Mouse (Mus musculus) hindbrain, embryonic 16.5 days (tissue): ENCODE measurements around the gene Epn2. TPM values are rescaled to one million over a fixed set of nuclear protein-coding genes. Genes with fewer than 3 reads are reported as not detected.

Source experiments
- ATAC-seq: fragments of 200-750 bp; cut with Nextera tagmentation; 2 replicates; pipeline ENCODE4 v1.8.0; 2017; ENCODE audit warnings: moderate TSS enrichment, moderate library complexity
- H3K27ac ChIP-seq: fragments of 300-500 bp; sonication (generic); 2 replicates; pipeline ENCODE4 v1.5.1; 2014; ENCODE audit warnings: low read depth, mild to moderate bottlenecking, control low read depth, low read length, moderate library complexity
- H3K27me3 ChIP-seq: fragments of 300-500 bp; sonication (generic); replicated peaks from 2 replicates; pipeline ENCODE4 v1.6.1; 2014; ENCODE audit warnings: low read length; ENCODE audit not compliant: control insufficient read depth, insufficient read depth
- H3K36me3 ChIP-seq: fragments of 300-500 bp; sonication (generic); 2 replicates; pipeline ENCODE4 v1.6.1; 2014; ENCODE audit warnings: mild to moderate bottlenecking, low read length, moderate library complexity, mixed read lengths; ENCODE audit not compliant: control insufficient read depth, insufficient read depth
- H3K4me1 ChIP-seq: fragments of 300-500 bp; sonication (generic); 2 replicates; pipeline ENCODE4 v1.6.1; 2014; ENCODE audit warnings: low read depth, low read length; ENCODE audit not compliant: control insufficient read depth, insufficient read depth
- H3K4me2 ChIP-seq: fragments of 300-500 bp; sonication (generic); 2 replicates; pipeline ENCODE4 v1.6.1; 2014; ENCODE audit warnings: mild to moderate bottlenecking, low read length, control low read depth, moderate library complexity
- H3K4me3 ChIP-seq: fragments of 300-500 bp; sonication (generic); 2 replicates; pipeline ENCODE4 v1.5.1; 2014; ENCODE audit warnings: mild to moderate bottlenecking, low read length, control low read depth, moderate library complexity
- H3K9ac ChIP-seq: fragments of 300-500 bp; sonication (generic); 2 replicates; pipeline ENCODE4 v1.6.1; 2014; ENCODE audit warnings: low read depth, mild to moderate bottlenecking, control low read depth, low read length, moderate library complexity
- H3K9me3 ChIP-seq: fragments of 300-500 bp; sonication (generic); 2 replicates; pipeline ENCODE4 v1.6.1; 2014; ENCODE audit warnings: mild to moderate bottlenecking, low read length, moderate library complexity; ENCODE audit not compliant: control insufficient read depth
- WGBS: fragments of 180-500 bp; shearing (Covaris S2); extraction: QIAGEN DNeasy Blood & Tissue Kit; methylation state at CpG from one replicate; pipeline ENCODE4 v1.1.7; 2014; 5-methylcytosine and 5-hydroxymethylcytosine counted together
- polyA plus RNA-seq: library from polyadenylated mRNA; unstranded; fragments of >200 nt; fragmentation: Nextera tagmentation; extraction: Ambion mirVana; gene quantifications from 2 replicates; pipeline ENCODE4 v1.2.1, GENCODE M21; 2015

Epn2 gene
- polyA plus RNA-seq, 1 experiment from 2014 or later: 66.9 TPM

DNA sequence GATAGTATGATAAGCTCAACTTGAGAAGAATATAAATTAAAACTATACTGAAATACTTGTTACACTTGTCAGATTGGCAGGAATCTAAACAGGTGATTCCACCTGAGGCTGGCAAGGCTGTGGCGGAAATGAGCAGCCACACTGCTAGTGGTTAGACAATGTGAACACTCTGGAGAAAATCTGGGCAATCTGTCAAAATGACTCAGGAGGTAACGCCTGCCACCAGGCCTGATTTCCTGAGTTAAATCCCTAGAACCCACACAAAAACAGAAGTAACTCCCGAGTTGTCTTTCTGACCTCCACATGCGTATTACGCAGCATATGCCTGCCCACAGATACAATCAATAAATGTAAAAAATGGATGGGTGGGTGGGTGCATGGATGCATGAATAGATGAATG is 17.1 kb downstream of the Epn2 start:
- Histone ChIP-seq H3K9me3 (no peaks in the 10 kb centered on the region), H3K4me2 (no peak overlapping the region), H3K4me3 (no peak overlapping the region), H3K36me3 (no peaks in the 10 kb centered on the region), H3K27me3 (no peaks in the 10 kb centered on the region), H3K9ac (no peak overlapping the region), H3K27ac (no peak overlapping the region), H3K4me1 (peaks cover 13% of the 10 kb centered on the region; the same call in 1 of the 2 replicates)
- 65% methylated on average over 5 of the region's 5 CpGs for WGBS
- ATAC-seq: no peak

DNA sequence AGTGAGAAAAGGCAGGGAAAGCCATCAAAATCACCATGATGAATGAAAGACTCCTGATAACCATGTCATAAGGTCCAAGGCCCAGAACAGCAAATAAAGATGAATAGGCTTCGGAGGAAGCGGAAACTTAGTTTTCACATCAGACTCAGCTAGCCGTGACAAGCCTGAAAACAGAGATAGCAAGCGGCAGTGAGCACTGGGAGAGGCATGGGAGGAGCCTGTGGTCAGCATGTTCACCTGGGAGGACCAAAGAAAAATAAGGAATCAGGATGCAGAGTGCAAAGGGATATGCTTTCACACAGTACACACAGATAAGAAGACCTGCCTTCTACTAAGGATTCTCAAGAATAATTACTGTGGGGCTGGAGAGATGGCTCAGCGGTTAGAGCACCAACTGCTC is 19.9 kb downstream of the Epn2 start:
- 90% methylated on average over 5 of the region's 5 CpGs for WGBS
- no peaks in the 10 kb centered on the region for H3K9me3 ChIP-seq
- no peak overlapping the region for H3K4me2 ChIP-seq
- no peak overlapping the region for H3K27ac ChIP-seq
- peaks cover 10% of the 10 kb centered on the region for H3K4me1 ChIP-seq
- no peaks in the 10 kb centered on the region for H3K36me3 ChIP-seq
- no peak overlapping the region for H3K4me3 ChIP-seq
- ATAC-seq: no peak
- no peaks in the 10 kb centered on the region for H3K27me3 ChIP-seq
- no peak overlapping the region for H3K9ac ChIP-seq

DNA sequence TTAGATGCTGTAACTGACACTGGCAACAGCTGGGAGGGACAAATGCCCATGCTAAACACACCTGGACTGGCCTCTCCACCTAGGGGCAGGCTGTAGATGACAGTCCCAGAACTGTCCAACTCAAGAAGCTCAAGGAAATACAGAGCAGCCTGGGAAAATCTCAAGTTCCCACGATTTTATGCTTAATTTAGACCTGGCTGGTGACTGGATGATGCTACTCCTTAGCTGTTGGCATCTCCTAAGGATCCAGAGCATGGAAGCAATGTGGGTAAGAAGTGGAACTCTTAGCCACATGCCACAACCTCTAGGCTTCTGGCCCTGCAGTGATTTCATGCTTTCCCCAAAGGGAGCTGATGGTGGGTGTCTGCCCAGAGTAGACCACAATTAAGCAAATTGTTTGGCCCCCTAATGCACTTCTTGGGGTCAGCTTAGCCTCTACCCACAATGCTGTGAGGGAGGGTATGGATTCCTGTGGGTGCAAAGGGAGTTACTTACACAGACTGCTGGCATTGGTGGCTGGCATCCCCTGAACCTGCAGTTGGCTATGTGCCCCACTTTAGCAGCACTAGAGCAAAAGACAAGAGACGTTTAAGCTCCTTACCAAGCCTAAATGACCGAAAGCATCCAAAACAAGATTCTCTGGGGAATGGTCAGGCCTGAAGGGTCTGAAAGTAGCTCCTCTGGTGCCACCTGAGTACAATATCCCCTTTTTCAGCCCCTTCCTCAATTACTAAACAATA is 26.3 kb downstream of the Epn2 start:
- peaks cover 9% of the 10 kb centered on the region for H3K4me1 ChIP-seq
- H3K36me3 ChIP-seq: no peaks in the 10 kb centered on the region
- no peaks in the 10 kb centered on the region for H3K27me3 ChIP-seq
- H3K9me3 ChIP-seq: no peaks in the 10 kb centered on the region
- ATAC-seq: no peak
- no peak overlapping the region for H3K9ac ChIP-seq
- H3K27ac ChIP-seq: no peak overlapping the region
- WGBS: 76% methylated on average over 3 of the region's 3 CpGs
- no peak overlapping the region for H3K4me2 ChIP-seq
- H3K4me3 ChIP-seq: no peak overlapping the region

DNA sequence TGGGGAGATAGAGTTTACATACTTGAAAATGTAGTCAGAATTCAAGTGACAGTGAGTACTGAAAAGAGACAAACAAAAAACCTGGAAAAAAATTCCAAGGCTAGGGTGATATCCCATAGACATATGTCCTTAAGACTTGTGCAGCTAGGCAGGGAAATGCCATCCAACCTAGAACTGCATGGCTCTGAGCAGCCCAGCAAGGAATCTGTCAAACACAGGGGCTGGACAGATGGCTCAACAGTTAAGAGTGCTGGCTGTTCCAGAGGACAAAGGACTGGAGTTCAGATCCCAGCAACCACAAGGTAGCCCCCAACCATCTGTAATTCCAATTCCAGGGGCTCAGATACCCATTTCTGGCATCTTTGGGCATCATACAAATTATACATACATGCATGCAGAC is 28.9 kb downstream of the Epn2 start:
- H3K4me1 ChIP-seq: peaks cover 9% of the 10 kb centered on the region
- H3K4me3 ChIP-seq: no peak overlapping the region
- no peak overlapping the region for H3K4me2 ChIP-seq
- no peak for ATAC-seq
- no peaks in the 10 kb centered on the region for H3K27me3 ChIP-seq
- H3K9me3 ChIP-seq: no peaks in the 10 kb centered on the region
- no peak overlapping the region for H3K27ac ChIP-seq
- no peak overlapping the region for H3K9ac ChIP-seq
- H3K36me3 ChIP-seq: peaks cover 9% of the 10 kb centered on the region

DNA sequence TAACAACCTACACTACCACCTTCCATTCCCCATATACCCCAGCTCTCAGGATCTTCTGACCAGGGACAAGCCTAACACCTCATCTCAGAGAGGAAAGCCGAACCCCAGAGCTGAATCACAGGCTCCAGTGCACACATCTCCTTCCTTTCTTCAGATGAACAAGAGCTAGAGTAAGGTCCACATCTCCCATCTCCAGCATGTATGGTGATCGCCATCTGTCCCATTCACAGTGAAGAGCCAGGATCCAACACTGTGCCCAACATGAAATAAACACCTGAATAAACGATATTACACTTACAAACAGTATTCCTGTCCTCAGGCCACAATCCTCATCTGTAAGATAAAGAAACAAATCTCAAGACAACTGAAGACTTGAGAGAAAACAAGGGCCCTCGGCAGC is 31.8 kb downstream of the Epn2 start:
- no peak overlapping the region for H3K9ac ChIP-seq
- peaks cover 14% of the 10 kb centered on the region for H3K36me3 ChIP-seq
- H3K9me3 ChIP-seq: no peaks in the 10 kb centered on the region
- H3K4me3 ChIP-seq: no peak overlapping the region
- no peak for ATAC-seq
- no peaks in the 10 kb centered on the region for H3K27me3 ChIP-seq
- H3K27ac ChIP-seq: no peak overlapping the region
- no peak overlapping the region for H3K4me2 ChIP-seq
- no peaks in the 10 kb centered on the region for H3K4me1 ChIP-seq
- WGBS: 90% methylated on average over 4 of the region's 4 CpGs

DNA sequence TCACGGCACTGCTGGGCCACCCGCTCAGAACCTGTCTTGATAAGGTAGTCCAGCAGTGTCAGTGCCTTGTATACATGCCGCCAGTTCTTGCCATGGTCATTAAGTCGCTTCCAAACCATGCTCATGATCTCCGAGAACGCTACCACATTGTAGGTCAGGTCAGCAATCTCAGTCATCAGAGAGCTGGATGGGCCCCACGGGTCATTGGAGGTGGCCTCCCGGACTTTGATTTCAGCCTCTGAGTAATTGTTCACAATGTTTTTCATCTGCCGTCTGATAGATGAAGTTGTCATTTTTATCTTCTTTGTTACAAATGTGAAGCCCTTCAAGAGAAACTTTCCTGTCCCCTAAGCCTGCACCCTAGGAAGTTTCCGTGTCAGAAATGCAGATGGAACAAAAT is 33.0 kb downstream of the Epn2 start:
- Histone ChIP-seq H3K27ac (no peak overlapping the region), H3K4me2 (no peak overlapping the region), H3K27me3 (no peaks in the 10 kb centered on the region), H3K9me3 (no peaks in the 10 kb centered on the region), H3K9ac (no peak overlapping the region), H3K4me3 (no peak overlapping the region), H3K4me1 (no peaks in the 10 kb centered on the region), H3K36me3 (peaks cover 14% of the 10 kb centered on the region)
- ATAC-seq: no peak
- WGBS: 92% methylated on average over 10 of the region's 10 CpGs

DNA sequence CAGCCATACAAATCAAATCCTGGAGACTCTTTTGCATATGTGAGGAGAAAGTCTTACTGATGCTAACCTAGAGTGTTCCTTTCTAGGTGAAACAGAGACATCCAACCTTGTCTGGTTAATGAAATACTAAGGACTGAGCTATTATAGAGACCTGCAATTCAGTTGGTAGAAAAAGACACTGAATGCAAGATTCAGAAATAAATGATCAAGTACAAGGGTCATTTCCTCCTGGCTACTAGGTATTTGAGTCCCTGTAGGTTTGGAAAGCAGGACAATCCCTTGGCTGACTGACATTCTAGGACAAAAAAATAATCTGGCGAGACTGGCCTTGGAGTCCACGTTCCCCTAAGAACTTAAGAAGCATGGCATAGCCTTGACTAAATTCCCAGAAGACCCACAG is 33.9 kb downstream of the Epn2 start:
- Histone ChIP-seq H3K4me1 (no peaks in the 10 kb centered on the region), H3K36me3 (peaks cover 14% of the 10 kb centered on the region), H3K27ac (no peak overlapping the region), H3K9ac (no peak overlapping the region), H3K4me3 (no peak overlapping the region), H3K4me2 (no peak overlapping the region), H3K9me3 (no peaks in the 10 kb centered on the region), H3K27me3 (no peaks in the 10 kb centered on the region)
- WGBS: 88% methylated on average over 2 of the region's 2 CpGs
- ATAC-seq: no peak

DNA sequence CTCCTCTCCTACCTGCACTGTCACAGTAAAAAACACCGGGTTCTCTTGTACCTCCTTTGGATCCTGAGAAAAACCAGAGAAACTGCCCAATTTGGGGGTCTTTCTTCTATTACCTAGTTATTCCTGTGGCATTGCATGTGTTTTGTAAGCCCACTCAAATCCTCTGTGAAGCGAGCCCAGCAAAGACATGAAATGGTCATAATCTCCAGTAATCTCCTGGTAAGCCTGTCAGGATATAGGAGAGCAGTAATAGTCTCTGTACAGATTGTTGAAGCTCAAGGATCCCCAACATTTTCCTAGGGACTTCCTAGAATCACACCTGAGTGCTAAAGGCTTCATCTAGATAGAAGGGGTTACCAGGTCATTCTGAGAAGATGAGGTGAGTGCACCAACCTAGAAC is 38.4 kb downstream of the Epn2 start:
- Histone ChIP-seq H3K9me3 (no peaks in the 10 kb centered on the region), H3K9ac (no peak overlapping the region), H3K27me3 (no peaks in the 10 kb centered on the region), H3K4me3 (no peak overlapping the region), H3K36me3 (peaks cover 7% of the 10 kb centered on the region), H3K4me1 (no peaks in the 10 kb centered on the region), H3K27ac (no peak overlapping the region), H3K4me2 (no peak overlapping the region)
- WGBS: 96% methylated on average over 2 of the region's 2 CpGs
- ATAC-seq: no peak

DNA sequence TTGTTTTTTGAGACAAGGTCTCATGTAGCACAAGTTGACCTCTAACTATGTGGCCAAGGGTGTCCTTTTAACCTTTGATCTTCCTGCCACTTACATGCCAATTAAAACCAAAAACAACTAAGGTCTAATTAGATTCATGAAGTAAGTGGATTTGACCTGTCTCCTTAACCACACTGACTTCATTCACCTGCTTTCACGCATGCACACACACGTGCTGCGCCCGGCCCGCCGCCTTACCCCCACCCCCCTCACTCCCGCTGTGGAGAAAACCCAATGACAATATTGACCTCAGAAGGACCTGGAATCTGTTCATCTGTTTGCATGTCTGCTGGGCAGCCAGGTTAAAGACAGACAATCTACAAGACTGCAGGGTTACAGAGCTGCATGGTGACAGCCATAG is 38.8 kb downstream of the Epn2 start:
- Histone ChIP-seq H3K27ac (no peak overlapping the region), H3K27me3 (no peaks in the 10 kb centered on the region), H3K9ac (no peak overlapping the region), H3K9me3 (no peaks in the 10 kb centered on the region), H3K4me1 (no peaks in the 10 kb centered on the region), H3K4me2 (no peak overlapping the region), H3K4me3 (no peak overlapping the region), H3K36me3 (peaks cover 4% of the 10 kb centered on the region)
- WGBS: 82% methylated on average over 7 of the region's 7 CpGs
- ATAC-seq: no peak

DNA sequence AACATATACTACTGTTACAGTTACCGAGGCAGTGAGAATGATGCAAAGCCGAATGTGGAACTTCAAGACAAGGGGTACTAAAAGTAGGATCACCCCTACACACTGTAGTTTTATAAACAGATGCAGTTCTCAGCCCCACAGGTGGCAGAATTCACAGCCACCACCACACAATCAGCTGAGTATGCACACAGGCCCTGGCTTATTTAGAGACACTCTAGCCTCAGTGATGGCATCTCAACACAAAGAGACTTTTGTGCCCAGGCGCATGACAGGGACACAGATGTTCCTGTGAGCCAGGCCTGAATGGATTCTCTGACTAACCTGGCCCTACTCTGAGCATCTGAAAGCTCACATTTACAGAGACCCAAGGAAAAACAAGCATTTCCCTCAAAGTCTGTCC is 42.1 kb downstream of the Epn2 start:
- no peak overlapping the region for H3K9ac ChIP-seq
- no peak overlapping the region for H3K4me3 ChIP-seq
- no peaks in the 10 kb centered on the region for H3K27me3 ChIP-seq
- ATAC-seq: no peak
- no peaks in the 10 kb centered on the region for H3K4me1 ChIP-seq
- no peak overlapping the region for H3K4me2 ChIP-seq
- no peaks in the 10 kb centered on the region for H3K9me3 ChIP-seq
- H3K27ac ChIP-seq: no peak overlapping the region; the same call in 1 of the 2 replicates
- WGBS: 82% methylated on average over 3 of the region's 3 CpGs
- no peaks in the 10 kb centered on the region; the same call in 1 of the 2 replicates for H3K36me3 ChIP-seq
